ENCODE assay signal across 20 mouse cellular contexts in genomic region chr1:35931056-35931455, GRCm38 (mm10).
DNase-seq lines count a peak whose midpoint lies in the region; ATAC-seq and TF ChIP-seq lines count a peak whose summit lies in the region.
"Had no signal": no experiment of that assay in that cellular context is flagged by ENCODE, and none has a peak within 500 bp of the region (broad histone marks: within the 10 kb centered on the region; RNA-seq: fewer than 3 reads in every experiment).

No protein-coding gene starts in this region.

- no peak overlapping the region for H3K9ac ChIP-seq in kidney, postnatal 0 days (ENCODE audit: low read depth, low read length)
- H3K9ac ChIP-seq: embryonic facial prominence, embryonic 12.5 days; heart, embryonic 15.5 days; limb, embryonic 13.5 days; midbrain, embryonic 12.5 days had no signal

- no peak for TF ChIP-seq CTCF in kidney, postnatal 0 days (IDR thresholded peaks at IDR 0.05; ENCODE audit: low read depth)

- H3K9me3 ChIP-seq in kidney, postnatal 0 days (replicated peaks; ENCODE audit: low read length), result no peaks in the 10 kb centered on the region
- H3K9me3 ChIP-seq: embryonic facial prominence, embryonic 12.5 days; heart, embryonic 15.5 days; limb, embryonic 13.5 days; midbrain, embryonic 12.5 days had no signal

- WGBS in kidney, postnatal 0 days, result 65% methylated on average over 7 of the region's 7 CpGs

- no peaks in the 10 kb centered on the region for H3K36me3 ChIP-seq in kidney, postnatal 0 days (ENCODE audit: insufficient read depth, low read length)
- H3K36me3 ChIP-seq: embryonic facial prominence, embryonic 12.5 days; heart, embryonic 15.5 days; limb, embryonic 13.5 days; midbrain, embryonic 12.5 days had no signal

- no peaks in the 10 kb centered on the region for H3K27me3 ChIP-seq in kidney, postnatal 0 days (ENCODE audit: insufficient read depth, low read length)
- H3K27me3 ChIP-seq: embryonic facial prominence, embryonic 12.5 days; heart, embryonic 15.5 days; limb, embryonic 13.5 days; midbrain, embryonic 12.5 days; Patski had no signal

- H3K4me1 ChIP-seq in kidney, postnatal 0 days (replicated peaks; ENCODE audit: insufficient read depth, low read length), result no peaks in the 10 kb centered on the region
- H3K4me1 ChIP-seq: midbrain, embryonic 12.5 days had no signal

- peak; percentile 49; the same call in 1 of the 2 replicates for ATAC-seq in kidney, postnatal 0 days (replicated peaks; ENCODE audit: low FRiP score, low read depth)
- no peak for ATAC-seq in erythroblast, adult 5-6 weeks (replicated peaks; ENCODE audit: low FRiP score, poor library complexity, severe bottlenecking)
- ATAC-seq: forebrain, embryonic 14.5 days; hindbrain, embryonic 16.5 days; Patski had no signal

- no peak overlapping the region for H3K4me2 ChIP-seq in kidney, postnatal 0 days (ENCODE audit: low read length)
- H3K4me2 ChIP-seq: embryonic facial prominence, embryonic 12.5 days; heart, embryonic 15.5 days; limb, embryonic 13.5 days; midbrain, embryonic 12.5 days had no signal

- no peak overlapping the region for H3K27ac ChIP-seq in kidney, postnatal 0 days
- H3K27ac ChIP-seq: embryonic facial prominence, embryonic 12.5 days; heart, embryonic 15.5 days; limb, embryonic 13.5 days; midbrain, embryonic 12.5 days had no signal

- H3K4me3 ChIP-seq in kidney, postnatal 0 days (replicated peaks; ENCODE audit: low read depth, low read length), result no peak overlapping the region
- H3K4me3 ChIP-seq: embryonic facial prominence, embryonic 12.5 days; heart, embryonic 15.5 days; limb, embryonic 13.5 days; midbrain, embryonic 12.5 days had no signal

- peak; percentile 27 for DNase-seq in kidney, postnatal 0 days (ENCODE audit: low spot score)
- no peak for DNase-seq in kidney, adult 9 months
- peak; percentile 33 for DNase-seq in urinary bladder, postnatal 14 days (ENCODE audit: low spot score)
- no peak for DNase-seq in urinary bladder, postnatal 4 days (ENCODE audit: low spot score in 2 of 2)
- DNase-seq in kidney, postnatal 36 days, result peak; percentile 6 to 18
- no peak for DNase-seq in ovary, postnatal 10 days (ENCODE audit: low spot score)
- DNase-seq: adrenal gland, adult 8-10 months; gastrocnemius, postnatal 10 days; heart, adult 18-20 months; heart, postnatal 4 days; lung, postnatal 36 days; thymus, adult 2 months had no signal

Comparison
In these comparisons a context has a peak if more than half of its experiments do, and no peak if none do; other contexts are left out.
1. DNase-seq: peak in kidney, postnatal 0 days (single experiment), urinary bladder, postnatal 14 days (single experiment) and kidney, postnatal 36 days (2 of 2); none in kidney, adult 9 months (single experiment), urinary bladder, postnatal 4 days (0 of 2) and ovary, postnatal 10 days (single experiment).